Mouse (Mus musculus) cortical plate, adult 2 months (tissue): ENCODE measurements around the gene Atp6v0a2. TPM values are rescaled to one million over a fixed set of nuclear protein-coding genes. Genes with fewer than 3 reads are reported as not detected.
"Not testable (repeated sequence)": the region's sequence is repeated elsewhere in the genome, so short reads cannot be mapped to it uniquely, and the experiment has no call there.

Experiments used
- H3K27ac ChIP-seq: fragments of 200-500 bp; 2 replicates; pipeline ENCODE4 v1.5.1; 2012; ENCODE audit warnings: low read length, control low read depth, inconsistent platforms; ENCODE audit not compliant: insufficient read depth
- H3K4me1 ChIP-seq: fragments of 200-500 bp; 2 replicates; pipeline ENCODE4 v1.6.1; 2011; ENCODE audit warnings: low read length; ENCODE audit not compliant: control insufficient read depth, insufficient read depth
- H3K4me3 ChIP-seq: fragments of 200-500 bp; 2 replicates; pipeline ENCODE4 v1.5.1; 2011; ENCODE audit warnings: mild to moderate bottlenecking, low read length, control low read depth; ENCODE audit not compliant: insufficient read depth
- CTCF ChIP-seq: fragments of 200-500 bp; IDR thresholded peaks from 2 replicates; pipeline ENCODE4 v1.5.1; 2011; ENCODE audit warnings: mild to moderate bottlenecking, control low read depth, low read length; ENCODE audit not compliant: insufficient read depth; ENCODE audit errors: extremely low read depth
- POLR2A ChIP-seq: fragments of 200-500 bp; IDR thresholded peaks from 2 replicates; pipeline ENCODE4 v1.6.1; 2011; ENCODE audit warnings: mild to moderate bottlenecking, low read length, control low read depth; ENCODE audit not compliant: insufficient read depth; ENCODE audit errors: extremely low read depth
- polyA plus RNA-seq: library from polyadenylated mRNA; depleted of rRNA; stranded (reverse); fragments of >200 nt; gene quantifications from 2 replicates; pipeline ENCODE4 v1.2.3, GENCODE M21; 2012; rRNA removed

Gene Atp6v0a2
- polyA plus RNA-seq = 46.2 and 48.0 TPM in 2 replicates

GRCm38 (mm10) chr5:124628448-124629363 is at the start of gene Atp6v0a2:
Gene Atp6v0a2 (plus strand): TSS chr5:124628576.
- Histone ChIP-seq H3K27ac (peak within 1 kb of the TSS; percentile 32; the same call in 1 of the 2 replicates), H3K4me1 (peaks cover 7% of the 10 kb centered on the region), H3K4me3 (peak within 1 kb of the TSS; percentile 86)
- TF ChIP-seq POLR2A = peak; percentile 33; the same call in 1 of the 2 replicates
- TF ChIP-seq CTCF = no peak

GRCm38 (mm10) chr5:124578633-124579317 is 49.6 kb upstream of the Atp6v0a2 start, which contains the start of the genes Eif2b1 and Gtf2h3:
Gene Eif2b1 (minus strand): TSS chr5:124579131.
Gene Gtf2h3 (plus strand): TSS chr5:124579140.
- Histone ChIP-seq H3K4me1 (peaks cover 5% of the 10 kb centered on the region; the same call in 1 of the 2 replicates), H3K27ac (no peak within 1 kb of the TSS; the same call in 1 of the 2 replicates), H3K4me3 (peak within 1 kb of the TSS; percentile 66)
- TF ChIP-seq POLR2A (0 out of 2 replicates have a peak, but pooled peaks have one; percentile 86), CTCF (no peak)

GRCm38 (mm10) chr5:124582515-124582914 is 45.9 kb upstream of the Atp6v0a2 start:
- no peak for TF ChIP-seq POLR2A
- H3K4me3 ChIP-seq = no peak overlapping the region

GRCm38 (mm10) chr5:124592768-124593167 is 35.6 kb upstream of the Atp6v0a2 start:
- no peak overlapping the region for H3K27ac ChIP-seq
- no peak overlapping the region for H3K4me3 ChIP-seq
- TF ChIP-seq CTCF (no peak), POLR2A (no peak)
- H3K4me1 ChIP-seq = no peaks in the 10 kb centered on the region

More at GRCm38 (mm10) chr5:124582515-124582914, 45.9 kb upstream of the Atp6v0a2 start:
- no peak overlapping the region for H3K27ac ChIP-seq
- peaks cover 5% of the 10 kb centered on the region; the same call in 1 of the 2 replicates for H3K4me1 ChIP-seq

GRCm38 (mm10) chr5:124598224-124599174 is 29.9 kb upstream of the Atp6v0a2 start:
- peak; percentile 80 for TF ChIP-seq POLR2A
- no peak for TF ChIP-seq CTCF
- H3K27ac ChIP-seq = no peak overlapping the region
- peak overlapping the region; percentile 73 for H3K4me3 ChIP-seq
- no peaks in the 10 kb centered on the region for H3K4me1 ChIP-seq

- not testable (repeated sequence) for H3K4me3 ChIP-seq, H3K4me1 ChIP-seq
These were observed 28.6 kb upstream of the Atp6v0a2 start for GRCm38 (mm10) chr5:124599726-124600125.

GRCm38 (mm10) chr5:124602349-124602748 is 26.0 kb upstream of the Atp6v0a2 start:
- Histone ChIP-seq H3K4me3 (no peak overlapping the region), H3K27ac (no peak overlapping the region), H3K4me1 (no peaks in the 10 kb centered on the region)
- peak; percentile 63 for TF ChIP-seq CTCF
- no peak for TF ChIP-seq POLR2A

More at GRCm38 (mm10) chr5:124599726-124600125, 28.6 kb upstream of the Atp6v0a2 start:
- H3K27ac ChIP-seq = not testable (repeated sequence)

- H3K4me3 ChIP-seq = no peak overlapping the region
- H3K27ac ChIP-seq = no peak overlapping the region
- no peak for TF ChIP-seq POLR2A
- TF ChIP-seq CTCF = no peak
- H3K4me1 ChIP-seq = no peaks in the 10 kb centered on the region
These were observed 24.1 kb upstream of the Atp6v0a2 start for GRCm38 (mm10) chr5:124604296-124604695.
